Mouse (Mus musculus) macrophage (primary cell): ENCODE measurements at regions not wholly inside any gene's neighbourhood (a gene's known extent, or its start where the extent isn't known, plus 50 kb on each side); places are given as distances from the start of the nearest gene placed in this dataset.

Source experiments
- H3K27ac ChIP-seq: fragments of 350-480 bp; formaldehyde crosslinking; 2 replicates; pipeline ENCODE4 v1.9.0; 2021
- H3K36me3 ChIP-seq: fragments of 350-480 bp; formaldehyde crosslinking; 2 replicates; pipeline ENCODE4 v1.9.0; 2021; ENCODE audit errors: inconsistent target
- H3K4me3 ChIP-seq: fragments of 350-480 bp; formaldehyde crosslinking; 2 replicates; pipeline ENCODE4 v1.9.0; 2021; ENCODE audit errors: inconsistent target
- H3K79me2 ChIP-seq: fragments of 350-480 bp; formaldehyde crosslinking; 2 replicates; pipeline ENCODE4 v1.9.0; 2021; ENCODE audit errors: inconsistent target
- WGBS: methylation state at CpG from one replicate; pipeline ENCODE4 v1.1.7; 2026; ENCODE audit warnings: inconsistent platforms; ENCODE audit not compliant: missing documents; 5-methylcytosine and 5-hydroxymethylcytosine counted together

DNA sequence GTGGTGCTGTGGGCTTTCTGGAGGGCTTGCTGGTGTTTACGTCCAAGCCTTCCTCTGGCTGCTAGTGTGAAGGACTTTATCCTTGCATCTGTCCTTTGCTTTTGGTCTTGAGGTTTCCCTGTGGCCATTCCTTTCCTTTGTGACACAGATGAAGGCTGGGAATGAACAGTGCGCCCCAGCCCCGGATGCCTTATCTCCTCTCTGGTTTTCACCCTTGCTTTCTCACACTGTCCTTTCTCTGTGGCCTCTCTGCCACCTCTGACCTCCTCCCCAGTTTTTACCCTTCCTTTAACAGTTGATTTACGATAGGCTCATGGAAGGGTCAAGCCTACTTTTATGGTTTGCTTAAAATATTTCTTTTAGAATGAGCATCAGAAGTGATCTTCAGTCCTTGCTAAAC lies 53.2 kb downstream of the Gas1 start:
- 45% methylated on average over 4 of the region's 4 CpGs for WGBS
- no peaks in the 10 kb centered on the region for H3K36me3 ChIP-seq
- H3K4me3 ChIP-seq = no peak overlapping the region
- no peaks in the 10 kb centered on the region for H3K79me2 ChIP-seq
- H3K27ac ChIP-seq = no peak overlapping the region

DNA sequence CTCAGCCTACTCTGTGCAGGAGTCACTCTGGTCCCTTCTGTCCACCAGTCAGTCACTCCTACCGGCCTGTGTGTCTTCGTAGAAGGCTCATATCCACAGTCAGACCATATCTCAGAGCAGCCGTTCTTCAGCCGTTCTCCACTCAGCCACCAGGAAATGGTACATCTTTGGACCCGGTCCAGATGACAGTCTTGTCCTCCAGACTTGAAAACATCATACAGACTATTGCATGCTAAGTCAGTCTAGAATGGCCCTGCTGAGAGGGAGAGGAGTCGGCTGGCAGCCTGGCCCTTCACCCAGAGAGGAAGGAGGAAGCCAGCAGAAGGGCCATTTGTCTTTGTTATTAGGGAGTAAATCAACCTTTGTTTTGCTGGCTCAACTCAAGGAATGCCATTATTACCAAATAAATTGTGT lies 54.0 kb downstream of the Gas1 start:
- H3K4me3 ChIP-seq = no peak overlapping the region
- H3K27ac ChIP-seq = no peak overlapping the region
- H3K36me3 ChIP-seq = no peaks in the 10 kb centered on the region
- 28% methylated on average over 6 of the region's 6 CpGs for WGBS
- no peaks in the 10 kb centered on the region for H3K79me2 ChIP-seq

DNA sequence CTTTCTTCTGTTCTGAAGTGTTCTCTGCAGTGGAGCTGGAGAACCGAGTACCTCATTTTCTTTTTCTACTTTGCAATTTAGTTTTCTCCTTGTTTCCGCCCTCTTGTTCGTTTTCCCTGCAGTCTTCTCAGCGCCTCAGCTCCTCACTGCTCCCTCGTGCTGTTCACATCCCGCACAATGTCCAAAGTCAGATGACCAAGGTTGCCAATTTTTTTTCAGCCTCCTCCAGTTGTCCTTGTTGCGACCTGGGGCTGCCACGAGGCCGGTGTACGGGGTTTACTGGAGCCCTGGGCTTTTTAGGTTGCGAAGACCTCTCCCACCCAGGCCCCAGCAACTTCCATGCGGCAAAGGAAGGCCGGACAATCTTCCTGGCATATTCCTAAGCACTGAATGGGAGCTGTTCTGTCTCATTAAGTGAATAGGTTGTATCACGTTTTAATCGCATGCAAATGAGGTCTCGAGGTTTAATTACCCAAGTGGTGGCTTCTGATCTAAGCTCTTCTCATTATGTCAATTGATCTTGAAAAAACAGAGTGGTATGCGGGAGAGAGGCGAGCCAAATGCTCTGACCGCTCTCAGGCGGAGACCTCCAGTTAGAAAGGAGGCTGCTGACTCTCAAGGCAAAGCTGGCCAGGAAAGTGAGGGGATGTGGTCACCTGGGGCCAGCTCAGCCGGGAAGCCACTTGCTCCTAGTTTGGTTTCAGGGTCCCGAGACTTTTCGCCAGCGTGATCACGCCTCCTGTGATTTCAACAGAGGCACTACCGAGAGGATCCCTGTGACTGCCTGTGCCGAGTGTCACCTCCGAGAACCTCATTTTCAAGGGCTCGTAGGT lies 54.6 kb downstream of the Gas1 start:
- 47% methylated on average over 29 of the region's 29 CpGs for WGBS

DNA sequence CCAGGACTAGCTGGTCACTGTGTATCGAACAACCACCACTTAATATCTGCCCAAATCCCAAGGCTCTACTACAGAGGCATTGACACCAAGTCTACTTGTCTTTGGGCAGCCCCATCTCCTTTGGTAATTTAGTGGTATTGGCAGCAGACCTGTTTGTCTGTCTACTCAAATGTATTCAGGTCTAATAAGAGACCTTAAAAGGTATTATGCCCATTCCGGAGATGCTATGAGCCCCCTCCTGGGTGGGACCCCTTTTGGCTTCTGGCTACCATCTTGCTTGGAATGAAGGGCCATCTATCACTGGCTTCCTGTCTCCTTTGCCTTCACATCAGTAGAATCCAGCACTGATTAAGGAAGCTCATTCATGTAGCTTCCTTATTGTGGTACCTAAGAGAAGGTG lies 65.7 kb downstream of the Gas1 start:
- Histone ChIP-seq H3K27ac (no peak overlapping the region), H3K36me3 (no peaks in the 10 kb centered on the region), H3K79me2 (no peaks in the 10 kb centered on the region), H3K4me3 (no peak overlapping the region)
- 85% methylated on average over 2 of the region's 2 CpGs for WGBS

More for the DNA sequence above, 54.6 kb downstream of the Gas1 start:
- Histone ChIP-seq H3K36me3 (no peaks in the 10 kb centered on the region), H3K27ac (no peak overlapping the region), H3K79me2 (no peaks in the 10 kb centered on the region), H3K4me3 (no peak overlapping the region)

DNA sequence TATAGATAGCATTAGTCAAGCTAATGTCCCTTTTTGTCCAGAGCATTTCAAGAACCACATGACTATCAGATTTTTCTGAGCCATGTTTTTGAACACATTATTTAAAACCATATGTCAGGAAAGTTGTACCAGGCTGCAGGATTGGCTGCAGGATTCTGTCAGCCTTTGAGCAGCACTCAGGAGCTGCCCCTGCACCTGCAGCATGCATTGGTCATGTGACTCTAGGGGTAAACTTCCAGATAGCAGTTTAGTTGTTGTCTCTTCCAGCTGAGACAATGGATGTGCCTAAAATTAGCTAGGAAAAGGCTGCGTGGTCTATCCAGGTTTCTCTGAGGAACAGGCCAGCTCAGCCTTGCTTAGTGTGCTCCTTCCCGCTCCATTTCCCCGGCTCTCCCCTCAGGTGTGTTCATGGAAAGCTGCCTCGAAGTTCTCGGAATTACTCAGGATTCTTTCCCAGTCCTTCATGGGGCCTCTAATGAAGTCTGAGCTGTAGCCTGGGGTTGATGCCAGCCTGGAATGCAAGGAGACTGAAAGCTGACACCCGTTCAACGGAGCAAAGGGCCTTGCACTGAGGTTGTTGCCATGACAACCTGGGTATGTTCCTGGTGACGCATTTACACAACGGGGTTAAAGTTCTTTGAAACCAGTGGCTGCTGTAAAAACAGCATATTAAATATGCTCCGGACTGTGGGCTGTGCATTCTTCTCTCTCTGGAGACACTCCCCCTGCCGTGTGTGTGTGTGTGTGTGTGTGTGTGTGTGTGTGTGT lies 66.9 kb downstream of the Gas1 start:
- H3K27ac ChIP-seq = no peak overlapping the region
- H3K4me3 ChIP-seq = no peak overlapping the region
- no peaks in the 10 kb centered on the region for H3K79me2 ChIP-seq
- 27% methylated on average over 11 of the region's 11 CpGs for WGBS
- H3K36me3 ChIP-seq = no peaks in the 10 kb centered on the region

DNA sequence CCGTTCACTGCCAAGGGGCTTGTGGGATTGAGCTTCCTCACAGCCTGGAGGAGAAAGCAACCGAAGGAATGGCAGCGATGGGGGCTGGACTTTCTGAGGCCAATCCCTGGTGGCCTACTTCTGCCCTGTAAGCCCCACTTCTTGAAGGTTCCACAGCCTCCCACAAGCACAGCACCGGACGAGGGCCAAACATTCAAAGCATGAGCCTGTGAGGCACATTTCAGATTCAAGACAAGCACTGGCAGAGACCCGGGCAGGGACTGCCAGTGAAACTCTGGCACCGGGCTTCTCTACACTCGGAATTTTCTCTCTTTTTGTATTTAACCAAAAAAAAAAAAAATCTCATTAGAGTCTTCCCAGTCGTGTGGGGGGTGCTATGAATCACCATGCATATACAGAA lies 71.9 kb downstream of the Gas1 start:
- Histone ChIP-seq H3K36me3 (no peaks in the 10 kb centered on the region), H3K79me2 (no peaks in the 10 kb centered on the region), H3K4me3 (no peak overlapping the region), H3K27ac (no peak overlapping the region)
- 89% methylated on average over 9 of the region's 9 CpGs for WGBS

DNA sequence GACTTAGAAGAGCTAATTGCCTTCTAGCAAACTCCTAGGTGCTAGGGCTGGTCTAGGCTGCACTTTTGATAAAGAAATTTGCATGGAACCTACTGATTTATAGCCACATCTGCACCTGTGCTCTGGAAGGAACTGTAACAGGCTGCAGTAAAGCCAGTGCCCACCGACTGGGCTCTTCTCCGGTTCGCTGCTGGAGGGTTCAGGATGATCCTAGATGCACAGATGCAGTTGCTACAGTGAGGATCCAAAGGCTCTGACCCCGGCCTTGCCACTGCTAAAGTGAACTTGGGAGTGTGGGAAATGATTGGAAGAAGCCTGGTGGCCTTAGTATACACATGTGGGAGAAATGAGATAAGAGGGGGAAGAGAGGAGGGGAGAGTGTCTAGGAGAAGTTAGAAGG lies 75.5 kb downstream of the Gas1 start:
- WGBS = 80% methylated on average over 4 of the region's 4 CpGs
- H3K4me3 ChIP-seq = no peak overlapping the region
- no peaks in the 10 kb centered on the region for H3K79me2 ChIP-seq
- no peaks in the 10 kb centered on the region for H3K36me3 ChIP-seq
- H3K27ac ChIP-seq = no peak overlapping the region

DNA sequence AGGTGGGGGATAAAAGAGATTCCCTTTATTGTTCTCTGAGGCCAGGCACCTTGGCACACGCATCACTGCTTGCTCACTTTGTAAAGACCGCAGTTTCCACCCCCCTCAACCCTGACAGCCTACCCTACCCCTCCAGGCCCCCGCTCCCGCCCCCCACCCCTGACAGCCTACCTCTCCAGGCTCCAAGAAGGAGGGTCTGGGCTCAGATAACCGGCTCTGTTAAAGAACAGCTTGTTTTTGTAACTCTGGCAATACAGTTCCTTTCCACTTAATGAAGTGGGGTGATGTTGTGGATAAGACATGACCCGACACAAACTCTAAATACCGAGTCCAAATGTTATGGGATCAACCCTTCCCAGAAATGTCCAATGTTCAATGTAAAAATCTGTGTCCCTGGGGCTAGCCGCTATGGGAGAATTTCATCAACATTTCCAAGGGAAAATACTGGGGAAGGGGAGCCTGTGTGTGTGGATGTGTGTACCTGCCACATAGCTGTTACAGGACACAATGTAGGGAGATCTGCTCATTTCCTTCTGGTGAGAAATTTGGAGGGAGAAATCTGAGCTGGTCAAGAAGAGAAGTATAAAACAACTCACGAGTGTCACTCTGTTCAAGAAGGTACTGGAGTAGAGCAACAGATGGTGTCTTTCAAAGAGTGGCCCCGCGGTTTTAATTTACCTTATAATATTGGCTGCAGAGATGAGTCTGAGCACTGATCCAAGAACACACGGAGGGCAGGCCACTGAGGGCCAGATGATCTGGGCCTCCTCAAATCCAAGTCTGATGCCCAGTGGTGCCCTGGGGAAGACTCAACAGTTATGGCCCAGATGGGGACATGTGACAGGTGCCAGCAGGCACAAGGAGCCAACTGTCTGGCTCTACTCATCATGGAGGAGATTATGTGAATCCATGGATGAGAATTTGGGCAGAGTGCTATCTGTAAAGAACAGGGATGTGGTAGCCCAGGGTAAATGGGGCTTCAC lies 76.7 kb downstream of the Gas1 start:
- H3K36me3 ChIP-seq = no peaks in the 10 kb centered on the region
- 89% methylated on average over 11 of the region's 12 CpGs for WGBS
- no peaks in the 10 kb centered on the region for H3K79me2 ChIP-seq
- no peak overlapping the region for H3K27ac ChIP-seq
- H3K4me3 ChIP-seq = no peak overlapping the region

DNA sequence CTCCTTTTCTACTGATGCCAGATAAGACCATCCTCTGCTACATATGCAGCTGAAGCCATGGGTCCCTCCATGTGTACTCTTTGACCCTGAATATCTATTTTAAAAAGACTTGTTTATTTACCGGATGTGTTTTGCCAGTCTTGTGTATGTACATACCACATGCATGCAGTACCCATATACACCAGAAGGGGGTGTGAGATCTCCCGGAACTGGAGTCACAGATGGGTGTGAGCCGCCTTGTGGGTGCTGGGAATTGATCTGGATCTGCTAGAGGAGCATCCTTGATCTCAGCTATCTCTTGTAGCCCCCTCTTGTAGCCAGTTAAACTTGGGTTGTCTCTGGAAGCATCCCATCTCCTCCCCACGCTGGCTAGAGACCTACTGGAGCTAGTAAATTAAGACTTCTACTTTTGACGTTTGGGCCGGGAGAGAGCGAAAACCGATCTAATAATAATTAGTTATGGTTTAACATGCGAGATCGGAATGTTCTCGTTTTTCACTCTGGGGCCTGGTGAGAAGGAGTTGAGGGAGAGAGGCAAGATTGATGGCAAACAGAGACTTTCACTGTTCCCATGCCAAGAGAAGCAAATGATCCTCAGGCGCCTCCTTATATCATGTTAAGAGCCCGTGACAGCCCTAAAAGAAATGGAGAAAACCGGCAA lies 77.6 kb downstream of the Gas1 start:
- H3K79me2 ChIP-seq = no peaks in the 10 kb centered on the region
- H3K4me3 ChIP-seq = no peak overlapping the region
- WGBS = 89% methylated on average over 14 of the region's 14 CpGs
- no peak overlapping the region for H3K27ac ChIP-seq
- no peaks in the 10 kb centered on the region for H3K36me3 ChIP-seq

DNA sequence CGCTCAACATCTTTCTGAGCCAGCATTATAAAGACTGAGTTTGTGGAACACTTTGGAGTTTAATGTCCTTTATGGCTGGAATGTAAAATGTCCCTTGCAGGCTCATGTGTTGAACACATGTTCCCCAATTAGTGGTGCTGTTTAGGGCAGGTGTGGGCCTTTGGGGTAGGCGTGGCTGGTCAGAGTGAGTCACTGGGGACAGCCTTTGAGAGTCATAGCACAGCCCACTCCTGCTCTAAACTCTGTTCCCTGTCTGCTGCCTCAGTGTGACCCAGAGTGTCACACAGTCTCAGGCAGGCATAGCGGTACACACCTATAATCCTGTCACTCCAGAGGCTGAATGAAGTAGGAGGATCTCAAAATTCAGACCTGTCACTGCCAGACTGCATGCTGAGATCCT lies 78.8 kb downstream of the Gas1 start:
- H3K79me2 ChIP-seq = no peaks in the 10 kb centered on the region
- no peaks in the 10 kb centered on the region for H3K36me3 ChIP-seq
- WGBS = 87% methylated on average over 3 of the region's 3 CpGs
- H3K4me3 ChIP-seq = no peak overlapping the region
- no peak overlapping the region for H3K27ac ChIP-seq

DNA sequence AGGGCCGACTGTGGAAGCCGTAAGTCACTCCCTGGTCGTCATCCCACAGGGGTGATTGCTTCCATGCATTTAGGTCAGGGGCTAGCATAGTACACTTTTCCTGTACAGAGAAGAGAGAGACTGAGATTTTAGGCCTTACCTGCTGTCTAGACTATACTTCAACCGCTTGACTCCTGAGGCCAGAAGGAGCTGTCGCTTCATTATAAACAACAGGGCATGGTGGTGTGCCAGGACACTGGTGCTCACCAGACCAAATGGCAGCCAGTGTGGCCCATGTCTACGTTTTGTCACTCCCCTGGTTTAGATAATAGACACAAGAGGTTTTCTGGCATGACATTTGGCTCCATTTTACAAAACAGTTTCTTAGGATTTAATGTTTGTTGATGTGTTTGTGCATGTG lies 79.4 kb downstream of the Gas1 start:
- WGBS = 85% methylated on average over 6 of the region's 6 CpGs
- no peak overlapping the region for H3K27ac ChIP-seq
- no peaks in the 10 kb centered on the region for H3K36me3 ChIP-seq
- no peak overlapping the region for H3K4me3 ChIP-seq
- no peaks in the 10 kb centered on the region for H3K79me2 ChIP-seq

DNA sequence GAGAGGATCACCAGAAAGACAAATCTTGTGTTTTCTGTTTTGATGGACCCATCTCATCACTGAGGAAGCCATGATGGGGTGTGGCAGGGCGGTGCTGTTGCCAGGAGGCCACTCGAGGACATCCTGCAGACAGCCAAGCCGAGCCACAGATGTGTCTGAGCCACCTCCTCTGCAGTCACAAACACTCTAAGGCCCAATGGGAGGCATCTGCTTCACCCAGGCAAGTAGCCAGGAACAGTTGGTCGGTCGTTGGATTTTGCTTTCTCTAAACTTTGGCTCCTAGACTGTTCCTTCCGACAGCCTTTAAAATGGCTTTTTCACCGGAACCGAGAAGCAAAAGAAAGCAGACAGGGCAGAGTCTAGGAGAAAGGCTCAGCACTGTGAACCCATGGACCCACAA lies 90.5 kb downstream of the Gas1 start:
- Histone ChIP-seq H3K36me3 (no peaks in the 10 kb centered on the region), H3K79me2 (no peaks in the 10 kb centered on the region), H3K27ac (no peak overlapping the region), H3K4me3 (no peak overlapping the region)
- 92% methylated on average over 8 of the region's 8 CpGs for WGBS

DNA sequence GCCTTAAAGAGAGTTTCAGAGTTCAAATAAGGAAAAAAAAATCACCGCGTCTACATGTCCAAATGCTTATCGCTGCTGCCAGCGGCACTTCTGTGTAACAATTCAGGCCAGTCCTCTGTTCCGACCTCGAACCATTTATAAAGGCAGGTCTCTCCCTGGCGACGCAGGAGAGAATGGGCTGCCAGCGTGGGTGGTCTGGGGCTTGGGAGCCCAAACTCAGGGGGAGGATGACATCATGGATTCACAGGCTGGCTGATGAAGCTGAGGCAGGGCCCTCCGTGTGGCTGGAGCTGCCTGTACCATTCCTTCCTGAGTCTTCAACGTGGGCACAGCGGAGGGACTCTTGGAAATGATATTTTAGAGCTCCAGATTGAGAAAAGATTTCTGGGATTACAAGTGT lies 92.2 kb downstream of the Gas1 start:
- H3K36me3 ChIP-seq = no peaks in the 10 kb centered on the region
- 77% methylated on average over 12 of the region's 12 CpGs for WGBS
- no peak overlapping the region for H3K27ac ChIP-seq
- no peaks in the 10 kb centered on the region for H3K79me2 ChIP-seq
- no peak overlapping the region for H3K4me3 ChIP-seq

DNA sequence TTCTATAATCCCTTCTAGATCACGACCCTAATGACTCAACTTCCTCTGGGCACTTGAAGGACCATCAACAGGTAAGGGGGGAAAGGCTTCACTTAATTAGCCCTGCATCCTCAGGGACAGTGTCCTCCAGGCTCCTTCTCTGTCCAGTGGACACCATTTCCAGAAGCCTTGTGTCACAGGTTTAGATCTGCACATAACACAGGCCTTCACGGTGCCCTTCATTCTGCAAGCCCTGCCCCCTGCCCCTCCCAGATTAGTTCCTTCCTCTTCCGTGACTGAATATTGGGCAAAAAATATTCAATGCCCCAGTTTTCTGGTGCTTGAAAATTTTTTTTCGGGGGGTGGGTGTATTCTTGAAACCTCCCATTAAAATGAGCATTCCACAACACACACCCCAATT lies 92.9 kb downstream of the Gas1 start:
- Histone ChIP-seq H3K79me2 (no peaks in the 10 kb centered on the region), H3K36me3 (no peaks in the 10 kb centered on the region), H3K27ac (no peak overlapping the region), H3K4me3 (no peak overlapping the region)
- 43% methylated on average over 4 of the region's 4 CpGs for WGBS
